In genomic region chr14:19858808-19859776, GRCm38 (mm10) we compare ENCODE assay signal across 8 mouse cellular contexts. TPM values are rescaled to one million over a fixed set of nuclear protein-coding genes. Genes with fewer than 3 reads are reported as not detected.
DNase-seq lines count a peak whose midpoint lies in the region; ATAC-seq and TF ChIP-seq lines count a peak whose summit lies in the region.

No protein-coding gene starts in this region.

- H3K9me3 ChIP-seq in heart, embryonic 15.5 days (replicated peaks) = no peaks in the 10 kb centered on the region

- no peaks in the 10 kb centered on the region for H3K27me3 ChIP-seq in heart, embryonic 15.5 days

- ATAC-seq in heart, embryonic 15.5 days (replicated peaks; ENCODE audit: insufficient number of reproducible peaks, insufficient read depth, low FRiP score, low read depth) = no peak
- no peak for ATAC-seq in megakaryocyte progenitor cell, adult 5-6 weeks (replicated peaks; ENCODE audit: poor library complexity)

- H3K36me3 ChIP-seq in heart, embryonic 15.5 days = no peaks in the 10 kb centered on the region

- no peak for TF ChIP-seq CTCF in brain, embryonic 14.5 days (IDR thresholded peaks at IDR 0.05; ENCODE audit: borderline replicate concordance, extremely low read depth, insufficient read depth, insufficient read length)

- 0 out of 2 replicates have a peak overlapping the region, but pooled peaks have one; percentile 13 for H3K4me2 ChIP-seq in heart, embryonic 15.5 days

- TF ChIP-seq POLR2A in brain, embryonic 14.5 days (IDR thresholded peaks at IDR 0.05; ENCODE audit: borderline replicate concordance, extremely low read depth, insufficient read depth, insufficient read length, poor library complexity, severe bottlenecking) = no peak

- no peak for DNase-seq in heart, postnatal 25 days (ENCODE audit: low spot score)
- DNase-seq in CD4-positive helper T cell, adult 2 months (ENCODE audit: low read depth, low spot score) = peak; percentile 16
- DNase-seq in brain, embryonic 14.5 days (ENCODE audit: low read depth) = peak; percentile 72
- peak; percentile 28 for DNase-seq in kidney, postnatal 10 days
- peak; percentile 63 for DNase-seq in retina, postnatal 1 day
- DNase-seq in thymus, postnatal 14 days = no peak

- H3K4me3 ChIP-seq in heart, embryonic 15.5 days = no peak overlapping the region

- H3K27ac ChIP-seq in heart, embryonic 15.5 days = no peak overlapping the region

- intact Hi-C loops in heart, postnatal 25 days (cut with DNase I) = loop anchor here (2.0 to 5.0 kb wide), 2 partner anchors 118 to 208 kb away; partner anchors contain the start of gene Gng2

- H3K9ac ChIP-seq in heart, embryonic 15.5 days = no peak overlapping the region

- WGBS in heart, embryonic 15.5 days = 40% methylated on average over 7 of the region's 8 CpGs

- no peaks in the 10 kb centered on the region for H3K4me1 ChIP-seq in heart, embryonic 15.5 days (replicated peaks)

RNA-seq across cellular contexts. Expression of gene Rtraf, which starts 35.5 kb away (rescaled TPM):
- polyA plus RNA-seq in heart, embryonic 15.5 days (2015; fragmentation: Nextera tagmentation; extraction: Ambion mirVana) = 141 and 162 TPM in 2 replicates
- 10 to 100 TPM; 65.5 to 70.4 TPM for total RNA-seq in heart, postnatal 25 days (2021)
- polyA plus RNA-seq in brain, embryonic 14.5 days (2012; rRNA removed) = 98.2 and 107 TPM in 2 replicates
- total RNA-seq in megakaryocyte progenitor cell, adult 5-6 weeks (2015) = 165 and 167 TPM in 2 replicates
- 141 and 161 TPM in 2 replicates for total RNA-seq in megakaryocyte progenitor cell, adult 5-6 weeks (2017)

Comparison
In these comparisons a context has a peak if more than half of its experiments do, and no peak if none do; other contexts are left out.
1. DNase-seq: peak in CD4-positive helper T cell, adult 2 months (single experiment), brain, embryonic 14.5 days (single experiment), kidney, postnatal 10 days (single experiment) and retina, postnatal 1 day (single experiment); none in heart, postnatal 25 days (single experiment) and thymus, postnatal 14 days (single experiment).